Mouse (Mus musculus) B cell, adult 2 months (primary cell): ENCODE measurements around the gene Fli1.
A peak's percentile ranks its signal among the peaks of the same experiment; 100 is the strongest.

Experiments
- DNase-seq, 2 experiments: peaks; one replicate each; pipeline ENCODE4 v3.0.0; 2022

Fli1 gene

DNA sequence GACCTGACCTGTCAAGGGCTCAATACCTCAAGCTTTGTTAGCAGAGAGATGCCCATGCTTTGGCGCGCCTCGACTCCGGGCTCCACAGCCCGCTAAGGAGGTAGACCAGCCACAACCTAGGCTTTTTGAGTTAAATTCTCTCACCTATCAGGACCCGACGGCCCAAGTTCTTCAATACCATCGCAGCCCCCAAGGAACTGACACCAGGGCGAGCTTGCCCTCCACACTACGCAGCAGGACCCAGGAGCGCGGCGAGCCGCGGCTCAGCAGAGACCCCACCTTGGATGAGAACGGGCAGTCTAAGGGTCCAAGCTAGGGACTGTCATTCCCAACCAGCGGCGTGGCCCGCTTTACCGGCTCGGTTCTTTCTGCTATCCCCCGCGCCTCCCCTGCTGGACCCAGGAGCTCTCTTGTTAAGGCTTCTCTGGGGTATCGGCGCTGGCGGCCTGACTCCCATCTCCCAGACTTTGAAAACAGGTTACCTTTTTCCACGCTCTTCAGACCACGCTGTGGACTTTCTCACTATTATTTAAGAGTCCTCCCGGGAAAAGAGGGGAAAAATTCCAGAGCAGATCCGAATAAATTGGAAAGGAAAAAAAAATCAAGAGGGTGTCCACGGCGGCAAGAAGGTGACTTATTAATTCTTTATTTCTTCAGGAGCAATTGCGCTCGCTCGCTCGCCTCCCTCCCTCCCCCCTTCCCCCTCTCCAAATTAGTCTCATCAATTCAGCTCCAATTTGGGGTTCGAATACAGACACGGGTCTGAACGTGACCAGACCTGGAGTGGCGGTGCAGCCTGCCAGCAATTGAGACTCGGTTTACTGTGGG, at the start of gene Fli1:
Fli1 (minus strand) TSS at position 650 of the 828 bp plus-strand sequence.
- peak; percentile 56 to 61 for DNase-seq

DNA sequence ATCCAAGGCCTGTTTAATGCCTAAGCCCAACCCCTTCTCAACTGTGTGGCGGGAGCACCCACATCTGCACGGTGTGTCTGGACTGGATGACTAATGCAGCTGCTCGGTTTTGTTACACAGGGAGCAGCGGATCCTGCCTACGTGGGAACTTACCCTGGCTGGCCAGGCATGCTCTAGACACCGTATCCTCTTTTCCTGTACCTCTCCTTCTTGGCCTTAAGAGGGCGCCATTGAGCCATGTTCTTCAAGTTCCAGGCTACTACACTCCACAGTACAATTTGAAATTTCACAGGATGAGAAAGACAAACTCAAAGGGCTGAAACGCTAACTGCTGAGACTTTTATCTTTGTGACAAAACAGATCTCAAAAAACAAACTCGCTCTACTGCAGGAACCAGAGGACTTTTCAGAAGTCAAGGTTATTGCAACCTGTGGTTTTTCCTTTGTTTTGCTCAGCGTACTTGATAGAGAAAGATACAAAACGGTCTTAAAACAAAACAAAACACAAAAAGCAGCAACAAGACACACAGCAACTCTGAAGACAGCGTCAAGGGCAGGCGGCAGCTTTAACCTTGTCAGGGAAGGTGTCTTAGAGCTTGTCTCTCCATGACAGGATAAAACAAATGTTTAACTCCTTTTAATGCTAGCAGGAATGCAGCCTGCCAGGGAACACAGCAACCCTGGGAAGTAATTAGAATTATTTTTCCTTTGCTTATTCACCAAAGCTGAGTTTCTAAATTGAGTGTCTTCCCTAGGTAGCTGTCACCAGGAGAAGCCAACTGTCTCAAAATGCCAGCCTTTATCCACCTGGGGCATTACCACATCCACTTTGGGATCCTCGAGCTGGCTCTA, 49.3 kb upstream of the Fli1 start:
- peak; percentile 81 to 82 for DNase-seq

DNA sequence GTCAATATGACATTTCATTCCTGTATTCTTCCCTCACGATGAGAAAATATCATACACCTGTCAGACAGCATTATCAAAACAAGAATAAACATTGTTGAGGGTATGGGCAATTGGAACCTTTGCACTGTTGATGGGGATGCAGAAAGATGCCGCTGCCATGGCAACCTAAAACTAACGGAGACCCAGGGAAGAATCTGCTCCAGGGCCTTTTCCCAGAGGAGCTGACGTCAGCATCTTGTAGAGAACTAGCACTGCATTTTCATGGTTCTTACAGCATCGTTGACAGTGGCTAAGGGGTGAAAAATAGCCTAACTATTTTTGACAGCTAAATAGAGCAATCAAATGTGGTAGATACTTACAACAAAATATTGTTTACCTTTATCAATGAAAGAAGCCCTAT, 47.9 kb upstream of the Fli1 start:
- DNase-seq: no peak

DNA sequence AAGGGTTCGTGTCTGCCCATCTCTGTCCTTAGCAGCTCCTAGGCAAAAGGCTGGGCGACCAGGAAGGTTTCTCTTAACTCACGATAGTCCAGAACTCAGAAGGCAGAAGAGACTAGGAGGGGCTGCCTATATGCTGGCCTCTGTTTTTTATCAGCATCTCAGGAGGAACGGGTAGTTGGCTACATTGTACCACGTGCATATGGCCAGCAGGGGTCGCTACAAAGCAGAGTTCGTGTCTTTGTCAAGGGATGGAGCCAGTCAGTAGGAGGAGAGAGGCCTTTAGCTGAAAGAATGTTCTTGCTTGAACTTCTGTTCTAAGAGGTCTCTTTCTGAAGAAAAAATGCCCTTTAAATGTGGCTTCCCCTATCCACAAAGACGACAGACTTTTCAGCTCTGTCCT, 47.2 kb upstream of the Fli1 start:
- peak; percentile 93 to 95 for DNase-seq

DNA sequence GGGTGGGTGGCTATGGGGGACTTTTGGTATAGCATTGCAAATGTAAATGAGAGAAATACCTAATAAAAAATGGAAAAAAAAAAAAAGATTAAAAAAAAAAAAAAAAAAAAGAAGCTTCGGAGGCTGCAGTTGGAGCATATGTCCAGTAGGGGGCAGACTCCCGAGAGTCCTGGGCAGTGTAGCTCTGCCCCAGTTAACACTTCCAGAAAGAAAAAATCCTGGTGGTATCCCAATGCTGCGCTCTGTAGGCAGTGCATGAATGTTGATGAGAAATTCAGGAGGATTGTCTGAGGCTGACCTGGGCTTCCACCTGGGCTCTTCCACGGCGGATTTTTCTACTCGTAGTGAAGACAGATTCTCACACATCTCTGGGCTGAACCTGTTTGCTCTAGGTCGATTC, 42.7 kb upstream of the Fli1 start:
- DNase-seq: peak; percentile 61 to 66

DNA sequence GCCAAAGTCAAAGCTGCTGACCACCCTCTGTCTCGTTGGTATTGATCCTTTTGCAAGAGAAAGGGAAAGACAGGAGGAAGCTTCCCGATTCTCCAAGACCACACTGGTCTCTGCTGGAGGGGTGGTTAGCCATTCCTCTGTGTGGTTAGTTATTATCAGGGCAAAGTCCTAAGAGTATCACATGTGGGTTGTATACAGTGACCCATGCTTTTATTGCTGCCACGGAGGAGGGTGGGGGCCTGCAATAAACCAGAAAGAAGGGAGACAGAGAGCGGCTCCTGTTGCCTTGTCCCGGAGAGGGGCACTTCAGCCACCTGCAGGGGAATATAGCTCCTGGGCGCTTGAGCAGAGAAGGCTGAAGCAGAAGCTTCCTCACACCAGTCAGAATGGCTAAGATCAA, 41.2 kb upstream of the Fli1 start:
- DNase-seq: no peak

DNA sequence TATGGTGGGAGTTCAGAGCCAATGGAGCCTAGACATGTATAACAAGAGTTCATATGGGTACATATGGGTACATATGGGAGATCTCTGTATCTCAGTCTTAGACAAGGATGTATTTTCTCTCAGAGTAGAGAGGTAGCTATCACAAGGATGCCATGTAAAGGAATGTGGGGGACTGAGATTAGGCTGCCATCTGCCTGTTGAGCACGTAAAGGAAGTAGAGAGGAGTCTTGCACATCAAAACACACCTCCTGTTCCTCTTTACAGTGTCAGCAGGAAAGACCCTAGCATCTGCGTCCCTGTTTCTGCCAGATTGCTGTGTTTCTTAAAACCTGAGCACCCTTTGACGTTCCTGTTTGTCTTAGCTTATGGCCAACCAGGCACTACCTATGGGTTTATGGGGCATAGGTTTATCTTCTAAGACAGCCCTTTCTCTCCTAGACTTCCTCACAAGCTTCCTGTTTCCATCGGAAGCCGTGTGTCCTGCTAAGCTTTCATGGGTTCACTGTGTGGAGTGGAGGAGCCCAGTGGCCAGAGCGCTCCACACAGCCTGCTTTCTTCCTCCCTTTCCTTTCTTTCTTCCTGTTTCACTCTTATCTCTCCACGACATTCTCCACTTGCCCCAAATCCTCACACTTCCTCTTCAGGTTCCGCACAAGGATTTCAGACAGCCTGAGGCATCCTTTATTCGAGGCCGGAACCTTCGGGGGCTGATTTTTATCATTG, 39.4 kb upstream of the Fli1 start:
- DNase-seq: peak; percentile 28 to 41

DNA sequence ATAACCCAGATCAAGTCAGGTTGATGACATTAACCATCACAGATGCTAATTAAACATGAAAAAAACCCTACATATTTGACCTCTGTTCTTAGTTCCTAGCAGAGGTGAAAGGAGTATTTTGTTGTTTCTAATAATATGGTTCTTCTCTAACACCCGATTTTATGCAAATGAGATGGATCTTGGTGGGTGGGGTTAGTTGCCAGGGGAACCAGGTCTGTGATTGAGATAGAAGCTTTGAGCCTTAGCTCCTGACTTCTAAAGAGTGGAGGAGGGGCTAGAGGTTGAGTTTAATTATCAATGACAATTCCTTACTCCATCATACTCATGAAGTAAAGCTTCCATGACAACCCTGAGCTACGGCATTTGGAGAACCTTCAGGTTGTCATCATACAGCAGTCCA, 35.8 kb upstream of the Fli1 start:
- peak; percentile 72 to 79 for DNase-seq

DNA sequence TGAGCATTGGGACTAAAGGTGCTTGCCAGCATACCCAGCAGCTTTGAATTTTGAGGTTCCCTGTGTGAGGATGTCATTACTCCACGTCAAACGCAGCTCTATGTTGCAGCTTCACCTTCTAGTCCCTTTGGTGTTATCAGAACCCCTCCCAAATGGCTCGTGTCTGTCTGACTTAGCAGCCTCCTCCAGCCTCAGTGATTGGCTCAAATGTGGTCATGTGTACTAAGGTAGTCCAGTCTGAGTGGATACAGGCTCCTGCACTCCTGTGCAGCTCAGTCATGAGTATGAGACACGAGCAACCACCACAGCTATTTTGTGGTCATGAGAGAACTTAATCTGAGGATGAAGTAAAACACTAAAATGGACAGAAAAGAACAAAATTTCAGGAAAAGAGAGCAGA, 31.0 kb upstream of the Fli1 start:
- DNase-seq: no peak

DNA sequence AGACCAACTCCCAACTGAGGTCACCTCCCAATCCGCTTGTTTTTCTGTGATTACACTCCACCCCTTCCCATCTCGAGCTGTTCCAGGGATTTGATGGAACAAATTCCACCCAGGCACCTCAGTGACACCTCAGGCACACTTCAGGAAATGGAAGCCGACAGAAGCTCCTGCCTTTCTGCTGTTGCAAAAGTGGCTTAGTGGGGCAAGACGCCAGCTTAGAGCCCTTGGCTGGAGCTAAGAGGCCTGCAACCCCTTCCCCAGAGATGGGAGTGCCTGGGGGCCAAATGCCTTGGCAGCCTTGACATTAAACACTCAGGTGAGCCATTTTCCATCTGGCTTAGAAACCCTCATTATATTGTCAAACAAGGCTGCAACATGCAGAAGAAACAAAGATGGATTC, 29.0 kb upstream of the Fli1 start:
- no peak for DNase-seq

DNA sequence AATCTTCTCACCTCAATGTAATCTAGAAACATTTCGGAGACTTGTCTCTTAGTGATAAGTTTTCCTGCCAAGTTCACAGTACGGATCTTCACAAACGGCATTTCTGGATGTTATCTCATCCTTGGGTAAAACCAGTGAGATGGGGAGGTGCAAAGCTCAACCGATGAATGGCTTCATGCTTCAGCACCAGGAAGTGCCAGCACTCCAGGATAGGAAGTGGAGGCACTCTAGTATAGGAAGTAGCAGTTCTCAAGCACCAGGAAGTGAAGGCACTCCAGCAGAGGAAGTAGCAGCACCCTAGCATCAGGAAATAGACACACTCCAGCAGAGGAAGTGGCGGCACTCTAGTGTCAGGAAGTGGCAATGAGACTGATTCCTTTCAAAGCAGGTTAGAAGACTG, 27.9 kb upstream of the Fli1 start:
- DNase-seq: peak; percentile 48 to 49

DNA sequence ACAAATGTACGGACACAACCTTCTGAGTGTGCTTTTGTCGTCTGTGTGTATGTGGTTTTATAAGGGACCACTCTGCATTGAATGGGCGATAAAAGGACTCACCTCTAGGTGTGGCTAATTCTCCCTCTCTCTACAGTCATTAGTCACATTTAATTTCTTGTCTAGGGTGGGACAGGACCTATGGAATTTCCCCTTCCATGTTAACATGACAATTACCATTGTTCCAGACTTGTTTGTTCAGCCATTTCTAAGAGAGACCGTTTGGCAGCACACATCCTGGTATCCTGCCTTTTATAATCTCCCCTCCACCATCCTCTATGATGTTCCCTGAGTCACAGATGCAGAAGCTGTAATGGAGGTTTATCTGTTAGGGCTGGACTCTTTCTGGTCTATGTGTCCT, 26.6 kb upstream of the Fli1 start:
- no peak for DNase-seq

DNA sequence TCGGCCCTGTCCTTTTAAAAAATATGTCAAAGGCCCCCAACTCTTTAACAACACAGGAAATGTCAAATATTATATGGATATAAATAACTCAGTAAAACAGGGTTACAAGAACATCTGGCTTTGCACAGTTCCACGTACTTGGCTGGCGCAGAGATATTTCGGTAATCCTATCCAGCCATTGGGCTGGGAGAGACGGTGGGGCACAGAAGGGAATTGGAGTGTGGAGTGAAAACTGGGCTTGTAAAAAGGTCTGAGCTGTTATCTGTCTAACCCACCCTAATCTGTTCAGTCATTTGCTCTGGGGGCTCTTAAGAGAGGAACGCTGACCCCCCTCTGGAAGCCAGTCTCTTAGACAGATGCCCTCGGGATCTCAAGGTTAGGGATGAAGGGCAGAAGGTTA, 24.9 kb upstream of the Fli1 start:
- DNase-seq: no peak

DNA sequence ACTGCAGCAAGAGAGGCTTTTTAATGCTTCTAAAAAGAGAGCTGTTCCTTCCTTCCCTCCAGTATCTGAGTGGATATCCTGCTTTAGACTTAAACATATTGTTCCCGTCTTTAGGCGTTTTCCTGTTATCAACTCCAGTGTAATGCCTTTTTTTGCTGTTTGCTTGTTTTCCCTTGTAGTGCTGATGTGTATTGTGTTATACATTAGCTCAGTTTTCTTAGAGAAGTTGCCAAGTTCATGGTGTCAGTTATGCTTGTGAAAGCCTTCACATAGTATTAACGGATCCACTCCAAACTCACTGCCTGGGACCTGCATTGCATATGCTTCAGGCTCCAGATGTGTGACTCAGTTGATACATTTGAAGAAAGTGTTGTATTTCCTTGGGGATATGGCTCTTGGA, 22.6 kb upstream of the Fli1 start:
- no peak for DNase-seq

DNA sequence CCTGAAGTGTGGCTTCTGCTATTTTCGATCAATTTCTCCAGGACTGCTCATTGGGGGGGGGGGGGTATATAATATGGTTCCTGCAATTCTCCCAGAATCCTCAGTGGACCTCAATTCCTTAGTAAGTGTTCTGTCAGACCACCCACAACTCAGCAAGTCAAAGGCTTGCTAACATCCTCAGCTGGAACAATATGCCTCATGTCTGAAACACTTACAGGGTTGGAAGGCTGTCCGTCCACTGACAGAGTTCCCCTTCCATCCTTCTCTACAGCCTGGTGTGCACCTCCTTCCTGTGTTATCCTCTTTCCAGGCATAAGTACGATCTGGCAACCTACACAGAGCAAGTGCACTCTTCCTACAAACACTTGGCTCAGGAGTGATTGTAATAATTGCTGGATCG, 20.2 kb upstream of the Fli1 start:
- no peak for DNase-seq

DNA sequence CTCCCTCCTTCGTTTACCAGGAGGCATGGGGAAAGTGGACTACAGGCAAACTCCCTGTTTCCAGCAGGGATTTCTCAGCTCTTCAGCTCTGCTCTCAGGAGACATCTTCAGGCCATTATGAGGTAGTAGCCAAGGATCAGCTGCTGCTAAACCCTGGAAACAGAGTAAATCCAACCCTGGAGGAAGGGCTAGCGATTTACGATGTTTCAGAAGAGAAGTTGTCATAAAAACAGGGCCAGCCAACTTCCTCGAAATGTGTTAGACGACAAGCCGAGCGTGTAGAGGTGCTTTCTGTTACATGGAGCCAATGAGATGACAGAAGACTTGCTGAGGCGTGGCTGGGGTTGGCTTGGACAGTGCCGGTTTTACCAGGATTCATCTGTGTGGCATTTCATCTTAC, 19.7 kb upstream of the Fli1 start:
- peak; percentile 64 to 72 for DNase-seq

DNA sequence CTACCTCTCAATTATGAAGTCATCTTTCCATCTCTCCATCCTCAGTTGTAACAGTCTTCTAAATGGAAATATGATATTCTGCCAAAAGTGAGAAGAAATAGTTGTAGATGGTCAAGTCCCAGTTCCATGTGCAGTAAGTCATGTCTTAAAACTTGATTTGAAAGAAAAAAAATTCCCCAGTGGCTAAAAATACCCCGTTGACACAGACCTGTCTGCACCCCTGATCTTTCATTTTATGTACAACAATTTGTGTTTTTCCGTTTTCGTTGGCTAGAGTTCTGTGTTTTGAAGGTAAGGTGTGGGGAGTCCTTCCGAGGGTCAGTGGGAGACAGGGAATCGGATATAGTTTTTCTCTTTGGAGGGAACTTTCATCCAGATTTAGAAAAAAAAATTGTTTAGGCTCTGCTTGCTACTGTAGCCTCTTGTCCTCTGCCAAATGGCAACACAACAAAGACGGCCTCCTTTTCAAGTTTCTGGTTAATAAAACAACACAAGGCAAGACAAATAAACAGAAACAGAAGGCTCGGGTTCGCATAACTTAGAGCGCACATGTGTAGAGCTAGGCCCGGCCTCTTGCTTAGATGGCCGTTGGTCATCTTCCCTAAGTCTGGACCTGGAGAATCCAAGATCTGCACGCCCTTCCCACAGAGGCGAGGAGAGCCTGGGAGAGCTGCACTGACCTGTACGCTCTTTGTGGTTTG, 18.7 kb upstream of the Fli1 start:
- DNase-seq: no peak

DNA sequence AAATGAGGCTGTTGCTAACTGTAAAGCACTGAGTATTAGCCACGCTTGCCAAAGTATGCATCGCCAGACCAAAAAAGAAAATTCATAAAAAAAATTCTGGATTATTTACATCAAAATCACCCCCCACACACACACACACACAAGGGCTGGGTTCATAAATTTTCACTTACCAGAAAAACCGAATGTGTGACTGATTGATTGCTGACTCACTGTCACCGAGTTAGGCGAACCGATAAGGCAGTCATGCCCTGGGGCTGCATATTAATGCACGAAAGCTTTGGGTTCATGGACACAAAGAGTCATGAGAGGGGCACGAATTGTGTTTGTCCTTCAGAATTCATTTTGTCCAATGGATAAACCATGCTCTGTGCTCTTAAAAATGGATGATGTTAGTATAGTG, 17.2 kb upstream of the Fli1 start:
- DNase-seq: no peak

DNA sequence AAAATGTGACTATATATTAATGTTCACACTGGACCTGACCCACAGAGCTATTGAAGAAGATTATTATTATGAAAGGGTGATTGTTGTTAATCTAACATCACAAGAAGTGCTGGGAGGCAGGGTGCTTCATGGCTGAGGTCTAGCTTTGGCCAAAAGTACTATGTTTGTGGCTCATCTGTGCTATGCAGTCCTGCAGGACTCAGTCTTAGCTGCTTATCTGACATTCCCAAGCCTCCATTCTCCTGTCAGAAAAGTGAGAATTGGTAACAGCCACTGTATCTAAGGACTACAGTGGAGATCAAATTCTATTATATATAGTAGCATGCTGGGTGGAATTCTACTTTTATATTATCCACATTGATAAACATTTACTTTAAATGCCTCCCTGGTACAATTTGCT, 16.8 kb upstream of the Fli1 start:
- no peak for DNase-seq

DNA sequence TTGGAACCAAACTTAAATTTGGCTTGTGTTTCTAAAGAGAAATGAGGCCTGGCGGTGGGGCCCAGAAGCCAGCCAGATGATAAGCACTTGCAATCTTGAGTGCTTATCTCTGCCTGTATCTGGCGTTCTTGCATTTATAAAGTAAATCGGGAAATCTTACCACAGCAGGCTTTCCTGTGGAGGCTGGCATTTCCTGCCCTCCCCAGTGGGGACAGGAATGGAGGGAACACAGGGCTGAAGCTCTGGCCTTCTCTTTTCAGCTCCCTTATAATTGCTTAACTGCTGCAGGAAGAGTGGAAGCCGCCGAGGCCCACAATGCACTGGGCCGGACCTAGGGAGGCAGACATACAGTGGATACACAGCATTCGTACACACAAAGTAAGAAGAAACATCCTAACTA, 13.7 kb upstream of the Fli1 start:
- no peak for DNase-seq

DNA sequence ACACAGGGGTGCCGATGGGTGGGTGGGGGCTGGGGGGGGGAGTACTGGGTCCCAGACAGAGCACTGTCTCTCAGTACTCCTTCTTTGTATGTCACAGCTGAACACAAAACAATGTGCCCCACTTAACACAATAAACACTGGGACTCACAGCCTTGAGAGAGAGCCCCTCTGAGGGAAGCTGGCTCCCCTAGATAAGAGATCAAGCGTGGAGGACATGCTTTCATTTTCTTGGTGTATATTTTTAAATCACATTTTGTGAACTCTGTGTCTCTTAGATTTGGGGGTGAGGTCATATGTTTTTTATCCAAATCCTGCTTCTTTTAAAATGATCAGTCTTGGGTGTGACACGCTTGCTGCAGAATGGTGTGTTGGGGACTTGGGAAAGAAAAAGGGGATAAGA, 12.6 kb upstream of the Fli1 start:
- DNase-seq: no peak

DNA sequence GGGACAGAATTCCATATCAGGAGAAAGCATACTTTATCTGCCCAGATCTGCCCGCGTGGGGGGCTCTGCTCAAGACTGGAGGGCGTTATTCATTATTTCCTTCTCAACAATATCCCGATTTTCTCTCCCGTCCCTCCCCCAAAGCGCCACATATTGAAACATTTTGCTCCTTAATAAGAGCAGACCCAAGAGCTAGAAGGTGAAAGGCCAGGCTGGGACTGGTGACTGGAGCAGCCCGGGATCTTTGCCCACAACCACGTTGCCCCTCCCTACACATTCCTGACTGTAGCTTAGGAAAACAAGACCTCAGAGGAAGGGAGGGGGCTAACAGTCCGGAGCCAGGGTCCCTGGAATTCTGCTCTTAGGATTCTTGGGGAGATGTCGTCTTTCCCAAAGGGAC, 7.9 kb upstream of the Fli1 start:
- no peak for DNase-seq
